Mouse (Mus musculus) CH12.LX (cell line): ENCODE results near the gene Elane.

ENCODE experiments used
- CTCF ChIP-seq, 2 experiments: IDR thresholded peaks in 1 of 2; conservative IDR thresholded peaks in 1 of 2; 2 replicates each; pipeline ENCODE4 v1.5.1; 2011 to 2012; ENCODE audit warnings: low read depth in 2 of 2, low read length in 2 of 2, improper control_type of control experiment in 1 of 2, inconsistent platforms in 1 of 2, mild to moderate bottlenecking in 1 of 2, moderate library complexity in 1 of 2
- EP300 ChIP-seq: IDR thresholded peaks from 2 replicates; pipeline ENCODE4 v1.6.1; 2011; ENCODE audit warnings: low read length, improper control_type of control experiment
- GABPA ChIP-seq: IDR thresholded peaks from 2 replicates; pipeline ENCODE4 v1.6.1; 2012; ENCODE audit warnings: low read depth, low read length, improper control_type of control experiment, inconsistent platforms; ENCODE audit not compliant: insufficient replicate concordance
- MAFK ChIP-seq: IDR thresholded peaks from 2 replicates; pipeline ENCODE4 v1.6.1; 2011; ENCODE audit warnings: low read length, improper control_type of control experiment; ENCODE audit not compliant: insufficient replicate concordance
- MAX ChIP-seq: IDR thresholded peaks from 2 replicates; pipeline ENCODE4 v1.6.1; 2011; ENCODE audit warnings: low read length, improper control_type of control experiment
- MAZ ChIP-seq: IDR thresholded peaks from 2 replicates; pipeline ENCODE4 v1.6.1; 2012; ENCODE audit warnings: low read depth, mild to moderate bottlenecking, inconsistent platforms, low read length, improper control_type of control experiment, moderate library complexity
- POLR2A ChIP-seq: IDR thresholded peaks from 2 replicates; pipeline ENCODE4 v1.6.1; 2011; ENCODE audit warnings: low read depth, mild to moderate bottlenecking, improper control_type of control experiment, low read length

GRCm38 (mm10) chr10:79873313-79873712 is 12.7 kb upstream of the Elane start:
- TF ChIP-seq CTCF (conservative IDR thresholded peaks at IDR 0.05 in 1 of 2, IDR thresholded peaks at IDR 0.05 in 1 of 2; ENCODE audit: low read depth in 2 of 2, low read length in 2 of 2) (no peak), MAFK (no peak), POLR2A (no peak), MAZ (no peak), MAX (no peak), EP300 (no peak), GABPA (no peak)
